Mouse (Mus musculus): Measurements from ENCODE around the gene Kif1c. TPM values are rescaled to one million over a fixed set of nuclear protein-coding genes. Genes with fewer than 3 reads are reported as not detected.
A peak's percentile ranks its signal among the peaks of the same experiment; 100 is the strongest.

The Kif1c gene
- total RNA-seq, 2 experiments from 2014 or later: 58.1 to 60.7 TPM

DNA sequence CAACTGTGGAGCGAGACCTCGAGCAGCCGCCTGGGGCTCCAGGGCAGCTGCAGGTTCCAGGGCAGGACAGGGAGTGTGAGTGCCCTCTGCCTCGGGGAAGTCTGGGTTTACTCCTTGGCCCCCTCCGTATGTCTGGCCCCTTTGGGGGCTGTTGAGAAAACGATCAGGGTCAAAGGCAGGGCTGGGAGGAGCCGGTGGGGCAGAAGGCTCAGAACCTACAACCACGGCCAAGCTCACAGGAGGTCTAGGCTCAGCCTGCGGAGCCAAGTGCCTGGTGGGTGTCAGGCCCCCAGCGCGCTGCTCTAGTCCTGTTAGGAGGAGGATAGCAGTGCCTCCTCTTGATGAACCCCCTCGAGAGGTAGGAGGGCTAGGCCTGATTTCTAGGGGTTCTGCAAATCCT lies 19.2 kb upstream of the Kif1c start:
- Histone ChIP-seq H3K27ac (no peak overlapping the region), H3K4me3 (no peak overlapping the region)
- TF ChIP-seq CTCF (IDR thresholded peaks at IDR 0.05): no peak
- no peak for DNase-seq (ENCODE audit: extremely low spot score in 1 of 2, low spot score in 2 of 2)
- intact Hi-C loops (cut with DNase I): no loop called here

DNA sequence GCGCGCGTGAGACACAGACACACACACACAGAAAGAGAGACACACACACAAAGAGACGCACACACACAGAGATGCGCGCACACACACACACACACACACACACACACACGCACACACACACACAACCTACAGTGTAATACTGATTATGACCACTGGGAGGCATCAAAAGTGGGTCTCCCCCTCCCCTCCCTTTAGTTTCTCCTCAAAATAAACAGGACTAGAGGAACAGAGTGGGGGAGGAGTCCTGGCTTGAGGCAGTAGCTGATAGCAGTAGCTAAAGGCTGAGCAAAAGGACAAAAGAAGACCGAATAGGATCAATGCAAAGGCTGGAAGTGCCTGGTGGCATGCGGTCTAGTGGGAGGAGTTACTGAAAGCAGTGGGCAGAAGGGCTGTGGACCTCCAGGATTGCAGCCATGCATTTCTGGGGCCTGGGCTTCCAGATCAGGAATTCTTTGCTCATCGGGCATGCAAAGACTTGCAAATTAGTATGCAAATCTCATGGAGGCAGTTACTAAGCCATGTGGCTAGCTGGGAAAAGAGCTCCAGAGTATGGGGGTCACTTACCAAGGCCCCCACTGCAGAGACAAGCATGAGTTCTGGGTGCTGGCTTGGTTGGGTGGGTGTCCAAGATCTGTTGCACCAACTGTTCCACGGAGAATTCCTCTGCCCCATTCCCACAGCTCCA lies 18.3 kb upstream of the Kif1c start:
- Histone ChIP-seq H3K27ac (peak overlapping the region; percentile 47), H3K4me3 (no peak overlapping the region)
- TF ChIP-seq CTCF (IDR thresholded peaks at IDR 0.05): peak; percentile 40
- intact Hi-C loops (cut with DNase I): no loop called here
- no peak for DNase-seq (ENCODE audit: extremely low spot score in 1 of 2, low spot score in 2 of 2)

- Histone ChIP-seq H3K27ac (peak overlapping the region; percentile 28; the same call in 1 of the 2 replicates), H3K4me3 (no peak overlapping the region)
- TF ChIP-seq CTCF (IDR thresholded peaks at IDR 0.05): no peak
- intact Hi-C loops (cut with DNase I): no loop called here
- DNase-seq (ENCODE audit: extremely low spot score in 1 of 2, low spot score in 2 of 2): no peak
These were observed 16.7 kb upstream of the Kif1c start for GRCm38 (mm10) chr11:70683640-70684039.

- peak overlapping the region; percentile 99 for H3K27ac ChIP-seq
- peak; percentile 51 to 70 for DNase-seq (ENCODE audit: extremely low spot score in 1 of 2, low spot score in 2 of 2)
- no peak for TF ChIP-seq CTCF (IDR thresholded peaks at IDR 0.05)
- intact Hi-C loops (cut with DNase I): no loop called here
- H3K4me3 ChIP-seq: peak overlapping the region; percentile 98
These were observed 13.3 kb upstream of the Kif1c start for GRCm38 (mm10) chr11:70686901-70687566.

DNA sequence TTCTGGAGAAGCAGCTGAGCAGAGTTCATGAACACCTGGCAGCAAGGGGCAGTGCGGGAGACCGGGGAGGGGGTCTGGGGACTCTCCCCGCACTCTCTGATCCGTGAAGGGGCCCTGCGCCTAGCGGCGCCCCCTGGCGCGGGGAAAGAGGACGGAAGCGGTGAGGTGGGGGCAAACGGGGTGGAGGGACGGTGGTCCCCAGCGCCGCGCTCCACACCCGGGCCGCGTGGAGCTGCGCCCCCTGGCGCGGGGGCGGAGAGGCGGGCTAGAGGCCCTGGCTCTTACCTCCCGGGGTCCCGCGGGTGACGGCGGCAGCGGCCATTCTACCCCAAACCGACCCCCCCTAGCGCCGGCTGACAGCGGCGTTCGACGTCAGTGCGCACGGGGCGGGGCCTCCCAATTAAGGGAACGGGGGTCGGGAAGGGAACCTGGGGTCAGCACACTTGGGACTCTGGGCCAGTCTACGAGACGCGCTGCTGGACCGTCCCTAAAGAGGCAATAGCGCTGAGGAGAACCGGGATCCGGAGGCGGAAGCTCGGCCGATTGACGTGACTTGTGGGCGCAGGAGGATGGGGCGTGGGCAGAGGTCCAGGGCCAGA lies 12.6 kb upstream of the Kif1c start, which contains the start of gene Camta2:
Gene Camta2 (minus strand): TSS at position 505 of the 599 bp plus-strand sequence.
- H3K4me3 ChIP-seq: peak within 1 kb of the TSS; percentile 98
- peak; percentile 59 for TF ChIP-seq CTCF (IDR thresholded peaks at IDR 0.05)
- DNase-seq (ENCODE audit: extremely low spot score in 1 of 2, low spot score in 2 of 2): peak; percentile 86 to 89
- intact Hi-C loops (cut with DNase I): loop anchor here (1.0 kb wide), 1 partner anchor 13 kb away; the partner anchor contains the start of genes Inca1 and Kif1c
- peak within 1 kb of the TSS; percentile 99 for H3K27ac ChIP-seq

DNA sequence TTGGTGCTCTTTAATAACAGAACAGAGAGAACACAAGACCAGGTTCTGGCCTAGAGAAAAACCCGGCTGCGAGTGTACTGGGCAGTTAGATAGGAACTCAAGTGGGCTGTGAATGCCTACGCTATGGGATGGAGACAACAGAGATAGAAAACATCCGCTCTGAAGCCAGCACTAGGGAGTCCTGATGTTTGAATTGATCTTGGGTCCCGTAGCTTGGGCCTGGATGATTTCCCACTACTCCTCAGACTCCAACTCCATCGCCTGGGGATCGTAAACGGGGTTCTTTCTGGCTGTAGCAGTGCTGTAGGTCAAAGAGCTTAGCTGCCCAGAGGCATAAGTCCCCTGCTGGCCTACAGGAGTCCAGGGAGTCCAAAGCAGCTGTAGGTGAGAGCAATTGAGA lies 12.0 kb upstream of the Kif1c start:
- no peak for DNase-seq (ENCODE audit: extremely low spot score in 1 of 2, low spot score in 2 of 2)
- Histone ChIP-seq H3K4me3 (peak overlapping the region; percentile 98), H3K27ac (peak overlapping the region; percentile 99)
- intact Hi-C loops (cut with DNase I): loop anchor here (1.0 kb wide), 1 partner anchor 12 kb away; the partner anchor contains the start of genes Inca1 and Kif1c
- TF ChIP-seq CTCF (IDR thresholded peaks at IDR 0.05): no peak

DNA sequence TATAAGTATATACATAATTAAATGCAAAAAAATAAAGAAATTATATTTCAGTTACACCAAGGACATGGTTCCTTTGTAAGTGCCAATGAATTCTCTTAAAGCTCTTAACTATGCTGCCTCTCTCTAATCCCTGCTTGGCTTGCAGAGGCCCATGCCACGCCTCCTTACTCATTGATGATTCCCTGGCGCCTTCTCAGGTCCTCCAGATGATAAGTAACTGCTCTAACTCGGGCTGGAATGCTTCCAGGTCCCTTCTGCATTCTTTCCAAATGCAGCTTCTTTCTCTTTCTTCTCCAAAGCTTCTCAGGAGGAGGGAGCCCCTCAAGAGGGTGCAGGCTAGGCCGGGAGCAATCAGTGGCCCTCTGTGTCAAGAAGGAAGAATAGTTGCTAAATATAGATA lies 10.8 kb upstream of the Kif1c start:
- H3K27ac ChIP-seq: no peak overlapping the region
- no peak for DNase-seq (ENCODE audit: extremely low spot score in 1 of 2, low spot score in 2 of 2)
- intact Hi-C loops (cut with DNase I): no loop called here

DNA sequence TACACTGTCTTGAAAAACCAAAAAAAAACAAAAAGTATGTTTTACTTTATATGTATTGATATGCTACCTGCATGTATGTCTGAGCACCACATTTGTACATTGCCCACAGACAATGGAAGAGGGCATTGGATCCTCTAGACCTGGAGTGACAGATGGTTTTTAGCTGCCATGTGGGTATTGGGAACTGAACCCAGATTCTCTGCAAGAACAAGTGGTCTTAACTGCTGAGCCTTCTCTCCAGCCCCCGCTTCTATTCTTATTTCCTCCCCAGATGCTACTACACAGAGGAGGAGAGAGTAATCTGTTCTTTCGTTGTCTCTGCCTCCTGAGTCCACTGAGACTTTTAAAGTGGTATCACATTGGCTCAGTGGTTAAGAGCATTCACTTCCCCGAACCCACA lies 6.8 kb upstream of the Kif1c start:
- H3K27ac ChIP-seq: no peak overlapping the region
- intact Hi-C loops (cut with DNase I): no loop called here
- TF ChIP-seq CTCF (IDR thresholded peaks at IDR 0.05): no peak
- no peak for DNase-seq (ENCODE audit: extremely low spot score in 1 of 2, low spot score in 2 of 2)
- no peak overlapping the region for H3K4me3 ChIP-seq

More for the DNA sequence above, 10.8 kb upstream of the Kif1c start:
- no peak for TF ChIP-seq CTCF (IDR thresholded peaks at IDR 0.05)
- H3K4me3 ChIP-seq: no peak overlapping the region

DNA sequence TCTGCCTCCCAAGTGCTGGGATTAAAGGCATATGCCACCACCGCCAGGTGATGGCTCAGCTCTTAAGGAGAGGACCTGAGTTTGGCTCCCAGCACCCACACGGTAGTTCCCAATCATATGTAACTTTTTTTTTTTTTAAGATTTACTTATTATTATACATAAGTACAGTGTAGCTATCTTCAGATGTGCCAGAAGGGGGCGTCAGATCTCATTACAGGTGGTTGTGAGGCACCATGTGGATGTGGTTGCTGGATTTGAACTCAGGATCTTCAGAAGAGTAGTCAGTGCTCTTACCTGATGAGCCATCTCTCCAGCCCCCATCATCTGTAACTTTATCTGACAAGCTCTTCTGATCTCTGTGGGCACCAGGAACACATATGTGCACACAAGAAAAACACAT lies 3.0 kb upstream of the Kif1c start:
- H3K27ac ChIP-seq: no peak overlapping the region
- DNase-seq (ENCODE audit: extremely low spot score in 1 of 2, low spot score in 2 of 2): no peak
- no peak overlapping the region for H3K4me3 ChIP-seq
- no peak; the same call in 1 of the 2 replicates for TF ChIP-seq CTCF (IDR thresholded peaks at IDR 0.05)
- intact Hi-C loops (cut with DNase I): no loop called here

- intact Hi-C loops (cut with DNase I): no loop called here
- H3K27ac ChIP-seq: no peak overlapping the region
- no peak for TF ChIP-seq CTCF (IDR thresholded peaks at IDR 0.05)
- DNase-seq (ENCODE audit: extremely low spot score in 1 of 2, low spot score in 2 of 2): no peak
- H3K4me3 ChIP-seq: no peak overlapping the region
These were observed 1.3 kb upstream of the Kif1c start for GRCm38 (mm10) chr11:70699051-70699450.

DNA sequence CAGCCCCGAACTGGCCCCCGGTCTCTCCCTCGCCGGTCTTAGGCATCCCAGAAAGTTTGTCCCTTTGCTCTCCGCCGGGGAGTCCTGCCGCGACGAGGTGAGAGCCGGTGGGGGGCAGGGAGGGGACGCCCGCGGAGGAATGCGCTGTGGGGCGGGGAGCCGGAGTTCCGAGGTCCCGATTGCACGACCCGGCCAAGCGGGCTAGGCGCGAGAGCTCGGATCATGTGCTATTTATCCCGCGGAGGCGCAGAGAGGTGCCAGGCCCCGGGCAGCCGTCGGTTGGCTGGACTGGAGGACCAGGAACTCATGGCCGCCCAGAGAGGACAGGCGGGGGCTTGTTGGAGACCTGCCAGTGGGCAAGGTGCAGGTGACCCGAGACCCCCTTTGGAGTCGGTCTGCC lies 265 bp downstream of the Kif1c start:
- peak overlapping the region; percentile 79 for H3K4me3 ChIP-seq
- intact Hi-C loops (cut with DNase I): loop anchor here (1.0 to 2.0 kb wide), 2 partner anchors 12 to 54 kb away; partner anchors contain the start of genes Camta2, Rnf167 and Slc25a11

More for the DNA sequence above, 265 bp downstream of the Kif1c start:
- peak overlapping the region; percentile 99 for H3K27ac ChIP-seq
- TF ChIP-seq CTCF (IDR thresholded peaks at IDR 0.05): no peak
- DNase-seq (ENCODE audit: extremely low spot score in 1 of 2, low spot score in 2 of 2): peak; percentile 55 to 58

All from left cerebral cortex, adult 2 months (tissue).